Mouse (Mus musculus): Measurements from ENCODE around the gene Nsd1.
"Not testable (repeated sequence)": the region's sequence is repeated elsewhere in the genome, so short reads cannot be mapped to it uniquely, and the experiment has no call there.

The Nsd1 gene

GRCm38 (mm10) chr13:55190121-55190868 lies 19.3 kb upstream of the Nsd1 start:
- DNase-seq (ENCODE audit: low spot score): peak; percentile 90

GRCm38 (mm10) chr13:55191535-55191934 lies 18.0 kb upstream of the Nsd1 start:
- no peak for DNase-seq (ENCODE audit: low spot score)

GRCm38 (mm10) chr13:55202758-55203157 lies 6.8 kb upstream of the Nsd1 start:
- not testable (repeated sequence) for DNase-seq (ENCODE audit: low spot score)

- no peak for DNase-seq (ENCODE audit: low spot score)
Observed at GRCm38 (mm10) chr13:55203740-55204139, 5.8 kb upstream of the Nsd1 start.

- DNase-seq (ENCODE audit: low spot score): no peak
Observed at GRCm38 (mm10) chr13:55204667-55205389, 4.8 kb upstream of the Nsd1 start.

- DNase-seq (ENCODE audit: low spot score): no peak
Observed at GRCm38 (mm10) chr13:55205448-55206205, 4.0 kb upstream of the Nsd1 start.

- no peak for DNase-seq (ENCODE audit: low spot score)
Observed at GRCm38 (mm10) chr13:55208837-55209648, 539 bp upstream of the Nsd1 start.

- peak; percentile 58 for DNase-seq (ENCODE audit: low spot score)
Observed at GRCm38 (mm10) chr13:55210193-55210970, 800 bp downstream of the Nsd1 start.

GRCm38 (mm10) chr13:55210971-55211220 lies 1.3 kb downstream of the Nsd1 start:
- DNase-seq (ENCODE audit: low spot score): no peak

- peak; percentile 77 for DNase-seq (ENCODE audit: low spot score)
Observed at GRCm38 (mm10) chr13:55211221-55212010, 1.8 kb downstream of the Nsd1 start.

GRCm38 (mm10) chr13:55212011-55212360 lies 2.4 kb downstream of the Nsd1 start:
- DNase-seq (ENCODE audit: low spot score): no peak

- peak; percentile 57 for DNase-seq (ENCODE audit: low spot score)
Observed at GRCm38 (mm10) chr13:55212361-55213137, 3.0 kb downstream of the Nsd1 start.

GRCm38 (mm10) chr13:55213138-55213806 lies 3.7 kb downstream of the Nsd1 start:
- DNase-seq (ENCODE audit: low spot score): no peak

- no peak for DNase-seq (ENCODE audit: low spot score)
Observed at GRCm38 (mm10) chr13:55224364-55224763, 14.8 kb downstream of the Nsd1 start.

- no peak for DNase-seq (ENCODE audit: low spot score)
Observed at GRCm38 (mm10) chr13:55230701-55231100, 21.1 kb downstream of the Nsd1 start.

GRCm38 (mm10) chr13:55243205-55243604 lies 33.6 kb downstream of the Nsd1 start:
- no peak for DNase-seq (ENCODE audit: low spot score)

GRCm38 (mm10) chr13:55247293-55248030 lies 37.9 kb downstream of the Nsd1 start:
- no peak for DNase-seq (ENCODE audit: low spot score)

GRCm38 (mm10) chr13:55249246-55249645 lies 39.7 kb downstream of the Nsd1 start:
- no peak for DNase-seq (ENCODE audit: low spot score)

GRCm38 (mm10) chr13:55252820-55253219 lies 43.2 kb downstream of the Nsd1 start:
- DNase-seq (ENCODE audit: low spot score): no peak

Data from ovary, postnatal 14 days (tissue).